Mouse (Mus musculus) limb, embryonic 14.5 days (tissue): ENCODE measurements around the gene Tmem273. TPM values are rescaled to one million over a fixed set of nuclear protein-coding genes. Genes with fewer than 3 reads are reported as not detected.

ENCODE experiments used
- ATAC-seq: fragments of 200-750 bp; cut with Nextera tagmentation; 2 replicates; pipeline ENCODE4 v1.8.0; 2017; ENCODE audit warnings: low read depth, moderate number of reproducible peaks, moderate TSS enrichment; ENCODE audit not compliant: low FRiP score
- DNase-seq: peaks from one replicate; pipeline ENCODE4 v3.0.0-alpha.2; 2015; ENCODE audit warnings: low spot score
- H3K27ac ChIP-seq: fragments of 300-500 bp; sonication (generic); replicated peaks from 2 replicates; pipeline ENCODE4 v1.5.1; 2014; ENCODE audit warnings: low read depth, mild to moderate bottlenecking, low read length, moderate library complexity, mixed read lengths
- H3K27me3 ChIP-seq: fragments of 300-500 bp; sonication (generic); 2 replicates; pipeline ENCODE4 v1.6.1; 2014; ENCODE audit warnings: low read length, mixed read lengths; ENCODE audit not compliant: control insufficient read depth, insufficient read depth
- H3K36me3 ChIP-seq: fragments of 300-500 bp; sonication (generic); 2 replicates; pipeline ENCODE4 v1.6.1; 2014; ENCODE audit warnings: mild to moderate bottlenecking, low read length, moderate library complexity, mixed read lengths; ENCODE audit not compliant: control insufficient read depth, insufficient read depth
- H3K4me1 ChIP-seq: fragments of 300-500 bp; sonication (generic); 2 replicates; pipeline ENCODE4 v1.6.1; 2014; ENCODE audit warnings: antibody characterized with exemption, low read length, mixed read lengths; ENCODE audit not compliant: control insufficient read depth, insufficient read depth
- H3K4me2 ChIP-seq: fragments of 300-500 bp; sonication (generic); replicated peaks from 2 replicates; pipeline ENCODE4 v1.6.1; 2014; ENCODE audit warnings: low read depth, mild to moderate bottlenecking, low read length, moderate library complexity; ENCODE audit not compliant: severe bottlenecking
- H3K4me3 ChIP-seq: fragments of 300-500 bp; sonication (generic); replicated peaks from 2 replicates; pipeline ENCODE4 v1.5.1; 2014; ENCODE audit warnings: low read length
- H3K9ac ChIP-seq: fragments of 300-500 bp; sonication (generic); 2 replicates; pipeline ENCODE4 v1.6.1; 2014; ENCODE audit warnings: mild to moderate bottlenecking, low read depth, low read length, moderate library complexity; ENCODE audit not compliant: severe bottlenecking
- H3K9me3 ChIP-seq: fragments of 300-500 bp; sonication (generic); 2 replicates; pipeline ENCODE4 v1.6.1; 2016; ENCODE audit warnings: low read length; ENCODE audit not compliant: control insufficient read depth
- POLR2A ChIP-seq: fragments of 200-500 bp; IDR thresholded peaks from 2 replicates; pipeline ENCODE4 v1.8.0; 2012; ENCODE audit warnings: inconsistent platforms, mild to moderate bottlenecking, moderate library complexity, borderline replicate concordance; ENCODE audit not compliant: insufficient read depth, insufficient read length; ENCODE audit errors: extremely low read depth
- WGBS: fragments of 180-500 bp; shearing (Covaris S2); extraction: QIAGEN DNeasy Blood & Tissue Kit; methylation state at CpG from one replicate; pipeline ENCODE4 v1.1.7; 2014; 5-methylcytosine and 5-hydroxymethylcytosine counted together
- polyA plus RNA-seq, 2 experiments: library from polyadenylated mRNA; depleted of rRNA in 1 of 2; stranded (reverse) in 1 of 2; unstranded in 1 of 2; fragments of >200 nt; fragmentation: Nextera tagmentation in 1 of 2; extraction: Ambion mirVana in 1 of 2; gene quantifications; 2 replicates each; pipeline versions ENCODE4 v1.2.1 to v1.2.3; 2012 to 2014

The Tmem273 gene
- polyA plus RNA-seq, 2 experiments = 2.5 to 2.6 TPM

GRCm38 (mm10) chr14:32778362-32778761, 7.4 kb upstream of the Tmem273 start:
- Histone ChIP-seq H3K9me3 (no peaks in the 10 kb centered on the region), H3K27me3 (no peaks in the 10 kb centered on the region), H3K4me2 (no peak overlapping the region), H3K9ac (no peak overlapping the region), H3K36me3 (no peaks in the 10 kb centered on the region), H3K4me3 (no peak overlapping the region), H3K4me1 (no peaks in the 10 kb centered on the region), H3K27ac (no peak overlapping the region)
- 82% methylated on average over 3 of the region's 3 CpGs for WGBS
- ATAC-seq (no peak), DNase-seq (no peak)
- no peak for TF ChIP-seq POLR2A

- DNase-seq (no peak), ATAC-seq (no peak)
- no peaks in the 10 kb centered on the region for H3K9me3 ChIP-seq
- no peak overlapping the region for H3K4me3 ChIP-seq
- WGBS = 90% methylated on average over 4 of the region's 4 CpGs
- no peak overlapping the region for H3K9ac ChIP-seq
- no peak overlapping the region for H3K4me2 ChIP-seq
- H3K27me3 ChIP-seq = no peaks in the 10 kb centered on the region
- no peaks in the 10 kb centered on the region for H3K4me1 ChIP-seq
- TF ChIP-seq POLR2A = no peak
- H3K27ac ChIP-seq = no peak overlapping the region
- no peaks in the 10 kb centered on the region for H3K36me3 ChIP-seq
Measured at GRCm38 (mm10) chr14:32782866-32783265, 2.9 kb upstream of the Tmem273 start.

DNA sequence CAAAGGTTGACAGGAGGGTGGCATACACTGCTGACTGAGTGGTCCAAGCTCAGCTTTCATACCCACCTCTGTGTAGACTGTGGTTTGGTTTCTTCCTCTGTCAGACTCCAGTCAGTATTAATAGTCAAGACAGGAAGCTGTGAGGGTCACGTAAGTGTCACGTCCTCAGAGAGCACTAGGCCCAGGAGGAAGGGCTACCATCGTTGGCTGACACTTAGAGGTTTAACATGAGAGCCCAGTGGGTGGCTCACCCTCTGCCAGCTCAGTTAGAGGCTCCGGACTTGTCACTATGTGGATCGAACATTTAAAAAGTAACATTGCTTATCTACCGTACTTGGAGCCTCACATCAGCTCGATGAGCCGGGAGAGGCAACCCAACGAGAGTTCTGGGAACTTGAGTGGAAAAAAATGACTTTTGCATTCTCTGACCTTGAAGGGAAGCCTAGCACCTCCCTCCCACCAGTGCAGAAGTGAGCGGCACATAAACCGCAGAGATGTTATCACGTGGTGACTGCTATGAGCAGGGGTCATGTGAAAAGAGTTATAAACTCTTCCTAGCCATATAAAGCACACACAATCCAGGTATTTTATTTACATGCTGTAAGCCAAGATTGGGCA, 1.5 kb upstream of the Tmem273 start:
- WGBS = 75% methylated on average over 12 of the region's 12 CpGs
- H3K9ac ChIP-seq = no peak overlapping the region
- TF ChIP-seq POLR2A = no peak

GRCm38 (mm10) chr14:32784748-32785134, 1.0 kb upstream of the Tmem273 start:
- Histone ChIP-seq H3K4me2 (no peak overlapping the region), H3K9me3 (no peaks in the 10 kb centered on the region)

More for the DNA sequence above, 1.5 kb upstream of the Tmem273 start:
- H3K4me1 ChIP-seq = no peaks in the 10 kb centered on the region
- no peak overlapping the region for H3K27ac ChIP-seq
- no peak overlapping the region for H3K4me3 ChIP-seq
- no peak overlapping the region for H3K4me2 ChIP-seq
- no peaks in the 10 kb centered on the region for H3K9me3 ChIP-seq
- ATAC-seq (no peak), DNase-seq (no peak)
- H3K27me3 ChIP-seq = no peaks in the 10 kb centered on the region
- H3K36me3 ChIP-seq = no peaks in the 10 kb centered on the region

DNA sequence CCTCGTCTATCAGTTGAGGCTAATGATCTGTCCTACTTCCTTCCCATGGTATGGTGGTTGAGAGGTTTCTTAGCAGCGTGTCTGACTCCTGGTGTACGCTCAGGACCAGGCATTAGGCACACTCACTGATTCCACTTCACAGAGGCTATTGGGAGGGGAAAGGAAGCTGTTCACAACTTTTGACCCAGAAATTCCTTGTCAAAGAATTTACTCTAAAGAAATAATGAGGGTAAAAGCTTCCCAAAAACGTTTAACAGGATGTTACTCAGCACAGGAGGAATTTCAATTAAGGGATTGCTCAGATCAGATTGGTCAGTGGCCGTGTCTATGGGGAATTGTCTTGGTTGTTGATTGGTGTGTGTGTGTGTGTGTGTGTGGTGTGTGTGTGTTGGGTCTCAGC, 1.9 kb downstream of the Tmem273 start:
- Histone ChIP-seq H3K9me3 (no peaks in the 10 kb centered on the region), H3K4me1 (no peaks in the 10 kb centered on the region), H3K27ac (no peak overlapping the region), H3K4me2 (no peak overlapping the region), H3K36me3 (no peaks in the 10 kb centered on the region), H3K27me3 (no peaks in the 10 kb centered on the region), H3K4me3 (no peak overlapping the region), H3K9ac (no peak overlapping the region)
- ATAC-seq (no peak), DNase-seq (no peak)
- TF ChIP-seq POLR2A = no peak
- 48% methylated on average over 5 of the region's 5 CpGs for WGBS

More at GRCm38 (mm10) chr14:32784748-32785134, 1.0 kb upstream of the Tmem273 start:
- no peak overlapping the region for H3K9ac ChIP-seq
- no peak for ATAC-seq
- H3K27me3 ChIP-seq = no peaks in the 10 kb centered on the region
- H3K27ac ChIP-seq = no peak overlapping the region
- no peak for DNase-seq
- H3K4me1 ChIP-seq = no peaks in the 10 kb centered on the region
- no peak for TF ChIP-seq POLR2A
- no peak overlapping the region for H3K4me3 ChIP-seq
- no peaks in the 10 kb centered on the region for H3K36me3 ChIP-seq
- WGBS = 58% methylated on average over 4 of the region's 4 CpGs
